Mouse (Mus musculus): ENCODE results near the gene Hspa1b.
"Not testable (repeated sequence)": the region's sequence is repeated elsewhere in the genome, so short reads cannot be mapped to it uniquely, and the experiment has no call there.

Hspa1b gene

DNA sequence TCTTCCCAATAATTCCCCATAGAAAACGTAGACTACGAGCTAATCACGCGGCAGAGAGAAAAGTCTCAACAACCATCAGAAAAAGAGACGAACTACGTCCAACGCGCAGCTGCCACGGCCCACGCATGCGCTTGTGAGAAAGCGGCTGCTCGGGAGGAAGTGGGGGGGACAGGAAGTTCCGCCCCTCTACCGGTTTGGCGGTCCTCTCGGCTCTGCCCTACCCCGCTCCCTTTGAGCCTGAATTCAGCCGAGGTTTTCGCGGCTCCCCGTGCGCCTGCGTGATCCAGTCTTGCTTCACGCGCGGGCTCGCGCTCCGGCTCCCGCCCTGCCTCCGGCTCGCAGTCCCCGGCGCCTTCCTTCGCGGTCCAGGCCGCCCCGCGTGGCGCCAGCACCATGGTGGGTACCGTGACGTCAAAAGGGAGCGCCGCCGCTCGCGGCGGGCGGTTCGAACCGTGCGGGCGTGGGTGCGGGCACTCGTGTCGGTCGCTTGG, 22.7 kb upstream of the Hspa1b start, which contains the start of gene Lsm2:
Lsm2 (plus strand) TSS at position 173 of the 491 bp plus-strand sequence.
- DNase-seq, result peak; percentile 92

DNA sequence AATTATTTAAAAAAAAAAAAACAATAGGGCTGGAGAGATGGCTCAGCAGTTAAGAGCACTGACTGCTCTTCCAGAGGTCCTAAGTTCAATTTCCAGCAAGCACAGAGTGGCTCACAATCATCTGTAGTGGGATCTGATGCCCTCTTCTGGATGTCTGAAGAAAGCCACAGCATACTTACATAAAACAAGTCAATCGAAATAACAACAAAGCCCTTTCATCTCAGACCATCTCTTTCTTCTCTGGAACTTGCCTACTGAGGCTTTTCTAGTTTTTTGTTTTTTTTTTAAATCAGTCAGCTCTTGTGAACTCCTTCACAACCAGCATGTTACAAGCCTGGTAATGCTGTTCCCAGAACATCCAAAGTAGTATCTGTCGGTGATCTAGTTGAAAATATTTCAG, 21.6 kb upstream of the Hspa1b start:
- no peak for DNase-seq

DNA sequence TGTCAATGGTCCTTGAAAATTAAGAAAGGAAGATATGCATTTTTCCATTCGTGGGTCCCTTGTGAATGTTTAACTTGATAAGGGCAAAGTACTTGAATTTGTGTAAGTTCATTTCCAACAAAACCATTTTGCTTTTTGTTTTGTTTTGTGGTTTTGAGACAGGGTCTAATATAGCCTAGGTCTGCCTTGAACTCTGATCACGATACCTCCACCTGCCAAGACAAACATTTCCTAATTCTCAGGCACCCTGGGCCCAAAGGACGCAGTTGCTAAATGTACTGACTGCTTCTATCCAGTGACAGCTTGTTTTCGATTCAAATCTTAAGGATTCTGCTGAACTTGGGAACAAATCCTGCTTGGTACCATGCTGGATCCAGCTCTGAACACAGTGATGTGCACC, 20.6 kb upstream of the Hspa1b start:
- no peak for DNase-seq

DNA sequence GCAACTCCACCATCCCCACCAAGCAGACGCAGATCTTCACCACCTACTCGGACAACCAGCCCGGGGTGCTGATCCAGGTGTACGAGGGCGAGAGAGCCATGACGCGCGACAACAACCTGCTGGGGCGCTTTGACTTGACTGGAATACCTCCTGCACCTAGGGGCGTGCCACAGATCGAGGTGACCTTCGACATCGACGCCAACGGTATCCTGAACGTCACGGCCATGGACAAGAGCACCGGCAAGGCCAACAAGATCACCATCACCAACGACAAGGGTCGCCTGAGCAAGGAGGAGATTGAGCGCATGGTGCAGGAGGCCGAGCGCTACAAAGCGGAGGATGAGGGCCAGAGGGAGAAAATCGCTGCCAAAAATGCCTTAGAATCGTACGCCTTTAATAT, 19.2 kb upstream of the Hspa1b start:
- DNase-seq, result no peak

DNA sequence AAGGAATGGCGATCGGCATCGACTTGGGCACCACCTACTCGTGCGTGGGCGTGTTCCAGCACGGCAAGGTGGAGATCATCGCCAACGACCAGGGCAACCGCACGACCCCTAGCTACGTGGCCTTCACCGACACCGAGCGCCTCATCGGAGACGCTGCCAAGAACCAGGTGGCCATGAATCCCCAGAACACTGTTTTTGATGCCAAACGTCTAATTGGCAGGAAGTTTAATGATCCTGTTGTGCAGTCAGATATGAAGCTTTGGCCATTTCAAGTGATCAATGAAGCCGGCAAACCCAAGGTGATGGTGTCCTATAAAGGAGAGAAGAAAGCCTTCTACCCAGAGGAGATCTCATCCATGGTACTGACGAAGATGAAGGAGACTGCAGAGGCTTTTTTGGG, 18.0 kb upstream of the Hspa1b start:
- no peak for DNase-seq

DNA sequence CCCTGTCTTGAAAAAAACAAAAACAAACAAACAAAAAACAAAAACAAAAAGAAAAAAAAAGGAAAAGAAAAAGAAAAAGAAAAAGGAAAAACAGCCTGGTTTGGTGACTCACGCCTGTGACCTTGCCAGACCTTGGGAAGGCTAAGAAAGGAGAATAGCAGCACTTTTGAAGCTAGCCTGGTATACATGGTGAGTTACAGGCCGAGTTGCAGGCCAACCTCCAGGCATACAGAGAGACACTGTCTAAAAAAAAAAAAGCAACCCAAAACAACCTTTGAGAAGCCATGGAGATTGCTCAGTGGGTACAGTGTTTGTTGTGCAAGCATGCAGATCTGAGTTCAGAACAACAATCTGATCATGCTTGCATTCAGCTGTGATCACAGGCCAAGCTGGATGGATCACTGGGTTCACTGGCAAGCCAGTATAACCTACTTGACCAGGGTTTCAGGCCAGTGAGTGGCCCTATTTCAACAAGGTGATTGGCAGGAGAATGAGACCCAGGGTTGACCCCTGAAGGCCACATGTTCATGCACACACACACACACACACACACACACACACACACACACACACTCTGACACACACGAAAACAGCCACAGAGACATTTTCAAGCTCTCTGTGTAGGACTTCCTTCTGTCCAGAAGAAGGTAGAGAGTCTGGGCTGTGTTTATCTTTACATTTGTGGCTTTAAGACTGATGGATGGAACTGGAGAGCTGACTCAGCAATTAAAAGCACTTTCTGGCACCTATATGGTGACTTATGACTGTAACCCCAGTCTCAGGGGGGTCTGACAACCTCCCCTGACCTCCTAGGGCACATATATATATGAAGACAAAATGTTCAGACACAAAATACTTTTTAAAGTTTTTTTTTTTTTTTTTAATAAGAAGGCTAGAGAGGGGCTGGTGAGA, 16.8 kb upstream of the Hspa1b start:
- no peak for DNase-seq

DNA sequence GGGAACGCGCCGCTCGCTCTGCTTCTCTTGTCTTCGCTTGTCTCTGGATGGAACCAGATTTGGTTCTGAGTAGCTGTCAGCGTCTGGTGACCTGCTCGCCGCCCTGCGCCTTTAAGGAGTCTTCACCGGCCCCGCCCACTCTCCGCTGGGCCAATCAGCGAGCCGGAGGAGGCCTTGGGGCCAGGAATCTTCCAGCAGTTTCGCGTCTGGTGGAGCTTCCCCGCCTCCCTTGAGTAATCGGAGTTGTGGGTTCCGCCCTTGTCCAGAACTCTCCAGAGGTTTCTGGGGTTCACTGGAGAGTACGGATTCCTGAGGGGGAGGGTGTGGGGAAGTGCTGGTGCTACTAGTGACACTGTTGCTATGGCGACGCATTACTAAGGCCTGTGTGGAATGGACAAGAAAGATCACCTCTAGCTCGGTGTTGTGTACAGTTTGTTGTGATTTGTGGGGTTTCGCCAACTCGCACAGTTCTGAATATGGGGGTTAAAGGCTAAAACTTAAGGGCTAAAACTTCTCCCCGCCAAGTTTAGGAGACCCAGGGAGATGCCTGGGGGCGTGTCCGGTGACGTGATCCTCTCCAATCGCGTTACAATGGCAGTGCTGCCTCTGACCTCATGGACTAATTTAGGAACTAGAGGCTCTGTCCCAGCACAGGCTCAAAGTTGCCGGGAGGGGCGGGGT, 13.2 kb upstream of the Hspa1b start, which contains the start of the genes Hspa1a and Hspa1l:
Hspa1a (minus strand) TSS at position 88 of the 681 bp plus-strand sequence.
Hspa1l (plus strand) TSS at position 635 of the 681 bp plus-strand sequence.
- DNase-seq, result peak; percentile 82

DNA sequence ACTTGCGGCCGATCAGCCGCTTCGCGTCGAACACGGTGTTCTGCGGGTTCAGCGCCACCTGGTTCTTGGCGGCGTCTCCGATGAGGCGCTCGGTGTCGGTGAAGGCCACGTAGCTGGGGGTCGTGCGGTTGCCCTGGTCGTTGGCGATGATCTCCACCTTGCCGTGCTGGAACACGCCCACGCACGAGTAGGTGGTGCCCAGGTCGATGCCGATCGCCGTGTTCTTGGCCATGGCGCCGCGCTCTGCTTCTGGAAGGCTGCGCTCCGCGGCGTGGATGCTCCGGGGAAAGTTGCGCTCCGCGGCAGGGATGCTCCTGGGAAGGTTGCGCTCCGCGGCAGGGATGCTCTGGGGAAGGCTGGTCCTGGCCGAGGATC, 12.6 kb upstream of the Hspa1b start:
- DNase-seq, result not testable (repeated sequence)

DNA sequence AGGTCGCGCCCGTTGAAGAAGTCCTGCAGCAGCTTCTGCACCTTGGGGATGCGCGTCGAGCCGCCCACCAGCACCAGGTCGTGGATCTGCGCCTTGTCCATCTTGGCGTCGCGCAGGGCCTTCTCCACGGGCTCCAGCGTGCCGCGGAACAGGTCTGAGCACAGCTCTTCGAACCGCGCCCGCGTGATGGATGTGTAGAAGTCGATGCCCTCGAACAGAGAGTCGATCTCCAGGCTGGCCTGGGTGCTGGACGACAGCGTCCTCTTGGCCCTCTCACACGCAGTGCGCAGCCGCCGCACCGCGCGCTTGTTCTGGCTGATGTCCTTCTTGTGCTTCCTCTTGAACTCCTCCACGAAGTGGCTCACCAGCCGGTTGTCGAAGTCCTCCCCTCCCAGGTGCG, 11.8 kb upstream of the Hspa1b start:
- not testable (repeated sequence) for DNase-seq

DNA sequence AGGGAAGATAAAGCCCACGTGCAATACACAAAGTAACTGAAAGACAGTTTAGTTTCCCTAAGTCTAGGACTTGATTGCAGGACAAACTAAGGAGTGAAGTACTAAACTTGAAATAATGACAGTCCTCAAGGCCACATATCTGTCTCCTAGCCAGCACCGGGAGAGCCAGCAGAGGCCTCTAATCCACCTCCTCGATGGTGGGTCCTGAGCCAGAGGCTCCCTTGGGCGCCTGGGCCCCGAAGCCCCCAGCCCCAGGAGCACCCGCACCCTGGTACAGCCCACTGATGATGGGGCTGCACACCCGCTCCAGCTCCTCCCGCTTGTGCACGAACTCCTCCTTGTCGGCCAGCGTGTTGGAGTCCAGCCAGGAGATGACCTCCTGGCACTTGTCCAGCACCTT, 10.8 kb upstream of the Hspa1b start, which contains the start of gene Gm20481:
Gm20481 (plus strand) TSS at position 91 of the 400 bp plus-strand sequence.
- not testable (repeated sequence) for DNase-seq

DNA sequence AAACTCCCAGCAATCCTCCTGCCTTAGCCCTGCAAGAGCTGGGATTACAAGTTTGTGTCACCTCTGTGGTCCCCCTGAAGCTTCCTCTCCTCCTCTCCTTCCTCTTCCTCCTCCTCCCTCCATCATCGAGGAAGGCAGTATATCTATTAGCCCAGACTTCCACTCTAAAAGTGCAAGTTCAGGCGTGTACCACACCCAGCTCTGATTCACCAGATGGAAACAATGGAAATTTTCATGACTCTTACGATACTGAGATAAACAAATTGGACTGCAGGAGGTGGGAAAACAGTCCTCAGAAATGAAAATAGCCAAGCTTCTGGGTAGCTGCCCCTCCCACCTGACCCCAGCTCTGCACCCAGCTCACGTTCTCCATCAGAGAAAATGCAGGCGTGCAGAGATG, 6.6 kb upstream of the Hspa1b start:
- DNase-seq, result no peak

DNA sequence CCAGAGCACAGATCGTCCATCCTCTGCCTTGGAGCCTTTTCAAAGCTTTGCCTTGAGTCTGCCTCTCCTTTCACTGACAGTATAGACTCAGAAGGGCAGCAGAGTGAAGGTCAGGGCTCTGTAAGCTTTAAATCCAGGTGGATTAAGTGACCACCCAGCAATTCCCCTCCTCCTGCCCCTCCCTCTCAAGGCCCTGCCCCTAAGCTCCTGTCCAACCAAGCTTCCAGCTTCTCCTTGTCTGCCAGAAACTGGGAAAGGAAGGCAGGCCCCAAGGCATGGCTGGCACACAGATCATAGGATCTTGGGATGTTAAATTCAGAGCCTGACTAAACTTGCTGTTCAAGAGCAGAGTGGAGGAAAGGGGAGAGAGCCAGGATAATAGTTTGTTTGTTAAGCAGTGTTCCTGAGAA, 5.6 kb upstream of the Hspa1b start:
- DNase-seq, result no peak

DNA sequence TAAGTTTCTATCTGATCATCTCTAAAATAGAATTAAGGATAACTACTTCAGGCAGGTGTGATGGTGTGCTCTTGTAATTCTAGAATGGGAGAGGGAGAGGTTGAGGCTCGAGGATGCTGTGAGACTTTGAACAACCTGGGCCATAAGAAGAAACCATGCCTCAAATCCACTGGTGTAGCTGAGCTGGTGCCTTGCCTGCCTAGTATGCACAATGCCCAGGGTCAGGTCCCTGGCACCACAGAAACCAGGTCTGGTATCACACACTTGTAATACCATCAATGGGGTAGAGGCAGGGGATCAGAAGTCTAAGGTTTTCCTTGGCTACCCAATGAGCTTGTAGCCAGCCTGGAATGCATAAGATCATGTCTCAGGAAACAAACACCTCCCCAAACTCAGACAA, 3.8 kb upstream of the Hspa1b start:
- DNase-seq, result no peak

DNA sequence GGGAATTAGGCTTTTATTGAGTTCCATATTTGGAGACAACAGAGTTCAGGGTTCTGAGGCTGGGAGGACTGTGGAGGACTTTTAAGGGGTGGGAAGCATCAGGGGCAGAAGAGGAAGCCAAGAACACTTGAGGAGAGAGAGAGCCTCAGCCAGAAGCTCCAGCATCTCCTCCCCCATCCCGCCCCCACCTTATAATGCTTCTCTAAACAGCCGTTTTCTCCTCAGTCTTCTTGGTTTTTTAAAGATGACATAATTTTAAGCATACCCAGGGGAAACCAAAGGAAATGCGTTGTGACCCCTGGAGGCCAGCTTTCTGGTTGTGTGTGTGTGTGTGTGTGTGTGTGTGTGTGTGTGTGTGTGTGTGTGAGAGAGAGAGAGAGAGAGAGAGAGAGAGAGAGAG, 3.1 kb upstream of the Hspa1b start:
- DNase-seq, result no peak

DNA sequence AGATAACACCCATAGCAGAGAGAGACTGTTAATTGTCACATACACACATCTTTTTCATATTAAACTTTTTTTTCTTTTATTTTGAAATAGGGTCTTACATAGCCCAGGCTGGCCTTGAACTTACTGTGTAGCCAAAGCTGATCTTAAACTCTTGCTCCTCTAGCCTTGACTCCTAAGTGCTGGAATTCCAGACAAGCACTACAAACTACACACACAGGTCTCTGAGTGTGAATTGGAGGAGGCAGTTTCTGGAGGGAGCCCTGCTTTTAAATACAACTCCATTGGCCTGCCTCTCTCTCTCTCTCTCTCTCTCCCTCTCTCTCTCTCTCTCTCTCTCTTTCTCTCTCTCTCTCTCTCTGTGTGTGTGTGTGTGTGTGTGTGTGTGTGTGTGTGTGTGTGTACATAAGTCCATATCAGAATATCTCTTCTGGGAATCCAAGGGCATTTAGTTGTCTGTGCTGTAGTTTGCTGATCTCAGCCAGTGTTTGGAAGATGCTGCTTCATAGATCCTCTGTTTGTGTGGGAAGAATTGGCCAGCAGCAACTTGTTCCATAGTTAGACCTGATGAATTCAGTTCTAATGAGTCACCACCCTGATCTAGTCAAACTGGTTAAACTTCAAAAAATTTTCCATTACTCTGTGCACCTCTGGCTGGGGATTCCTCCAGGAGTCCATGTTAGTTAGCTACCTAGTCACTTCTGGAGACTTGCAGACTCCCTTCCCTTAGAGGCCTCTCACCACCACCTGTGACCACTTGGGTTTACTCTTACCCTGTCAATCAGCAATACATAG, 1.9 kb upstream of the Hspa1b start:
- DNase-seq, result no peak

DNA sequence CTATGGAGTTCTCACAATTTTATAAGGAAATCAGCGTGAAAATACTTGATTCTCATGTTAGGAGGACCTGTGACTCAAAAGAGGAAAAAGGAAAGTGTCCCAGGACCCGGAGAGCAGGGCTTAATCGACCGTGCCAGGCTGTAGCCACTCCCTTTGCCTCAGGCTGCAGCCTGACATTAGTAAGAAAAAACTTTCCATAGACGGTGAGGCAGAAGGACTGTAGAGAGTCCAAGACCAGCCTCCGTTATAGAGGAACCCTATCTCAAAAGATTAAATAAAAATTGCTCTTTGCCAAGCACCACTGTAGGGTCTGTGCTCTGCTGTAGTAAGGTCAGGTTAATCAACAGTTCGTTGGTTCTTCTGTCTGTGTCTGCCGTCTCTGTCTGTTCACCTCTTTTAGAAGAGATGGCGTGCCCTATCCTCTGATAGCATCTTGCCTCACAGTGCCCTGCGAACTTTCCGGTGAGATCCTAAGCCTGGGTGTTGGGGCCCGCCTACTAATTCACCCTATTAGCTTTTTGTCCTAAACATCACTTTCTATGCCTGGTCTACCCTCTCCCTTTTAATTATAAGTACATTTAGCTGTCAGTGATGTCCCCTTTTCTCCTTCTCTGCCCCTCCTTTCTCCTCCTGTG, 960 bp upstream of the Hspa1b start:
- DNase-seq, result no peak

DNA sequence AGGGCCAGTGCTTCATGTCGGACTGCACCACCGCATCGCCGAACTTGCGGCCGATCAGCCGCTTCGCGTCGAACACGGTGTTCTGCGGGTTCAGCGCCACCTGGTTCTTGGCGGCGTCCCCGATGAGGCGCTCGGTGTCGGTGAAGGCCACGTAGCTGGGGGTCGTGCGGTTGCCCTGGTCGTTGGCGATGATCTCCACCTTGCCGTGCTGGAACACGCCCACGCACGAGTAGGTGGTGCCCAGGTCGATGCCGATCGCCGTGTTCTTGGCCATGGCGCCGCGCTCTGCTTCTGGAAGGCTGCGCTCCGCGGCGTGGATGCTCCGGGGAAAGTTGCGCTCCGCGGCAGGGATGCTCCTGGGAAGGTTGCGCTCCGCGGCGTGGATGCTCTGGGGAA, 306 bp downstream of the Hspa1b start:
- DNase-seq, result not testable (repeated sequence)

DNA sequence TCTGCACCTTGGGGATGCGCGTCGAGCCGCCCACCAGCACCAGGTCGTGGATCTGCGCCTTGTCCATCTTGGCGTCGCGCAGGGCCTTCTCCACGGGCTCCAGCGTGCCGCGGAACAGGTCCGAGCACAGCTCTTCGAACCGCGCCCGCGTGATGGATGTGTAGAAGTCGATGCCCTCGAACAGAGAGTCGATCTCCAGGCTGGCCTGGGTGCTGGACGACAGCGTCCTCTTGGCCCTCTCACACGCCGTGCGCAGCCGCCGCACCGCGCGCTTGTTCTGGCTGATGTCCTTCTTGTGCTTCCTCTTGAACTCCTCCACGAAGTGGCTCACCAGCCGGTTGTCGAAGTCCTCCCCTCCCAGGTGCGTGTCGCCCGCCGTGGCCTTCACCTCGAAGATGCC, 1.1 kb downstream of the Hspa1b start:
- DNase-seq, result not testable (repeated sequence)

DNA sequence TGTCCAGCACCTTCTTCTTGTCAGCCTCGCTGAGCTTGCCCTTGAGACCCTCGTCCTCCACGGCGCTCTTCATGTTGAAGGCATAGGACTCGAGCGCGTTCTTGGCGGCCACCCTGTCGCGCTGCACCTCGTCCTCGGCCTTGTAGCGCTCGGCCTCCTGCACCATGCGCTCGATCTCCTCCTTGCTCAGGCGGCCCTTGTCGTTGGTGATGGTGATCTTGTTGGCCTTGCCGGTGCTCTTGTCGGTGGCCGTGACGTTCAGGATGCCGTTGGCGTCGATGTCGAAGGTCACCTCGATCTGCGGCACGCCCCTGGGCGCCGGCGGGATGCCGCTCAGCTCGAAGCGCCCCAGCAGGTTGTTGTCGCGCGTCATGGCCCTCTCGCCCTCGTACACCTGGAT, 1.7 kb downstream of the Hspa1b start:
- DNase-seq, result not testable (repeated sequence)

DNA sequence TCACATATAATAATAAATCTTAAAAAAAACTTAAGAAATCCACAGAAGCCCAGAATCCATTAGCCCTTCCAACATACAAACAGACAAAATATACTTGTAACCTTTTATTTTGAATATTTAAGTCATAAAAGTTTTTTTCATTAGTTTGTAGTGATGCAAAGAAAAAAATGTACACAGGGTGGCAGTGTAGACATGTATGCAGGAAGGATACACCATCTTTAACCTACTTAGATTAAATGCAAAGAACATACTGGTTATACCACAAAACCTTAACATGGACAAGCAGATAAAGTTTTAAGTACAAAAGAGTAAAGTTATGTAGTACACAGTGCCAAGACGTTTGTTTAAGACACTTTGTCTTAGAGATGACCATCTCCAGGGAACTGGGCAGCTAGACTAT, 2.7 kb downstream of the Hspa1b start:
- DNase-seq, result no peak

DNA sequence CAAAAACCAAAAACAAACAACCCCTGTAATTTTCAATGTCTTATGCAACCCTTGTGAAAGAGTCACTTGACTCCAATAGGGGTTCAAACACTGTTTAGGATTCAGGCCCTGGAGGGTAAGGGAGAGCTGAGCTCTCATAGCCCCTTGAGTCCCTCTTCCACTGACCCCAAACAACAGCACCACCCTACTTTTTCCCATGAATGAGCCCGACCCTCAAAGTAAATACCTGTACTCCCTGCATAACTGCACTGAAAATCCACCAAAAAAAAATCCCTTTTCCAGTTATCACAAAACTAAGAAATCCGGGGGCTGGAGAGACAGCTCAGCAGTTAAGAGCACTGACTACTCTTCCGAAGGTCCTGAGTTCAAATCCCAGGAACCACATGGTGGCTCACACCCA, 3.2 kb downstream of the Hspa1b start:
- no peak for DNase-seq

DNA sequence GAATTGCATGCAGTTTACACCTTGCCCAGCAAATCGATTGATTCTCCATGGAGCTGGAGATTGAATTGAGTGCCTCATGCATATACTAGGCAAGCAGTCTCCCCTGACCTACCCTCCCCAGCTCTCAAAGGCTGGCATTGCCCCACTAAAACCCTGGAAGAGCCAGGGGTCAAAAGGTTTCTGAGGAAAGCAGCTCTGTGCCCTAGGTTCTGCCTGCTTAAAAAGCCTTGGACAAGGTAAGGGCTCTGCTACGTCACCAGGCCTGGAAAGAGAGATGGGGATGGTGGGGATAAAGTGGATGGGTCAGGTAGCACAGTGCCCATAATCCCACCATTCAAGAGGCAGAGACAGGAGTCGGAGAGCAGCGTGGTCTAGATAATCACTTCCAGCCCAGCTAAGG, 4.2 kb downstream of the Hspa1b start:
- no peak for DNase-seq
